ENCODE assay signal across 23 mouse cellular contexts in the genomic region with DNA sequence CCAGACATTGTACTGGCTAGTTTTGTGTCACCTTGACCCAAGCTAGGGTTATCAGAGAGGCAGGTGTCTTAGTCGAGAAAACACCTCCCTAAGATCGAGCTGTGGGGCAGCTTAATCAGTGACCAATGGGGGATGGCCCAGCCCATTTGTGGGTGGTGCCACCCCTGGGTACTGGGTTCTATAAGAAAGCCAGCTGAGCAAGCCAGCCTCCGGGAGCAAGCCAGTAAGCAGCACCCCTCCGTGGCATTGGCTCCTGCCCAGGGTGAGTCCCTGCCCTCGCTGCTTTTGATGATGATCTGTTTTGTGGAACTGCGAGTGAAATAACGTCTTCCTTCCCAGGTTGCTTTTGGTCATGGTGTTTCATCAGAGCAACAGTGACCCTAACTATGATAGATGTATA. TPM values are rescaled to one million over a fixed set of nuclear protein-coding genes. Genes with fewer than 3 reads are reported as not detected.
DNase-seq lines count a peak whose midpoint lies in the region; ATAC-seq and TF ChIP-seq lines count a peak whose summit lies in the region.
"Had no signal": no experiment of that assay in that cellular context is flagged by ENCODE, and none has a peak within 500 bp of the region (broad histone marks: within the 10 kb centered on the region; RNA-seq: fewer than 3 reads in every experiment).

No protein-coding gene starts in this region.

- H3K36me3 ChIP-seq in heart, embryonic 10.5 days = no peaks in the 10 kb centered on the region
- H3K36me3 ChIP-seq in liver, adult 2 months (ENCODE audit: control insufficient read depth, insufficient read depth, low read length) = no peaks in the 10 kb centered on the region
- H3K36me3 ChIP-seq in liver, embryonic 11.5 days (ENCODE audit: control insufficient read depth, insufficient read depth, low read length) = peaks cover 4% of the 10 kb centered on the region; the same call in 1 of the 2 replicates
- no peaks in the 10 kb centered on the region for H3K36me3 ChIP-seq in forebrain, embryonic 16.5 days (ENCODE audit: control insufficient read depth, insufficient read depth)
- H3K36me3 ChIP-seq: G1E had no signal

- H3K9me3 ChIP-seq in heart, embryonic 10.5 days = no peaks in the 10 kb centered on the region
- no peaks in the 10 kb centered on the region for H3K9me3 ChIP-seq in liver, embryonic 11.5 days (ENCODE audit: control insufficient read depth, low read length)
- no peaks in the 10 kb centered on the region for H3K9me3 ChIP-seq in forebrain, embryonic 16.5 days (ENCODE audit: control insufficient read depth, low read length)
- H3K9me3 ChIP-seq: G1E had no signal

- no peak for ATAC-seq in liver, embryonic 11.5 days (replicated peaks; ENCODE audit: low FRiP score)
- ATAC-seq in forebrain, embryonic 16.5 days = no peak
- ATAC-seq: activated CD4-positive, CD25-positive, alpha-beta regulatory T cell, adult 4 months; CD4-positive, CD25-positive, alpha-beta regulatory T cell, adult 4 months; Patski had no signal

- H3K27me3 ChIP-seq in heart, embryonic 10.5 days (ENCODE audit: insufficient read depth, poor library complexity, severe bottlenecking) = no peaks in the 10 kb centered on the region
- H3K27me3 ChIP-seq in liver, adult 2 months (ENCODE audit: control insufficient read depth, insufficient read depth, low read length) = no peaks in the 10 kb centered on the region
- H3K27me3 ChIP-seq in liver, embryonic 11.5 days (replicated peaks; ENCODE audit: control insufficient read depth, insufficient read depth, low read length) = no peaks in the 10 kb centered on the region; the same call in 1 of the 2 replicates
- H3K27me3 ChIP-seq in forebrain, embryonic 16.5 days (replicated peaks; ENCODE audit: control insufficient read depth, insufficient read depth, low read length) = no peaks in the 10 kb centered on the region
- H3K27me3 ChIP-seq: Patski had no signal

- no peak for TF ChIP-seq CTCF in liver, adult 2 months (IDR thresholded peaks at IDR 0.05; ENCODE audit: low read depth, low read length)

- no peak overlapping the region for H3K4me2 ChIP-seq in liver, embryonic 11.5 days
- no peak overlapping the region for H3K4me2 ChIP-seq in forebrain, embryonic 16.5 days (ENCODE audit: low read length)

- no peak overlapping the region for H3K9ac ChIP-seq in liver, adult 2 months (ENCODE audit: low read depth, low read length)
- H3K9ac ChIP-seq in liver, embryonic 11.5 days (ENCODE audit: low read depth, low read length) = no peak overlapping the region
- H3K9ac ChIP-seq in forebrain, embryonic 16.5 days (replicated peaks; ENCODE audit: low read depth, low read length) = no peak overlapping the region

- no peak overlapping the region for H3K27ac ChIP-seq in heart, embryonic 10.5 days
- H3K27ac ChIP-seq in liver, adult 2 months (replicated peaks; ENCODE audit: insufficient read depth, low read depth, low read length) = peak overlapping the region; percentile 70
- no peak overlapping the region for H3K27ac ChIP-seq in liver, embryonic 11.5 days (ENCODE audit: low read depth, low read length)
- no peak overlapping the region for H3K27ac ChIP-seq in forebrain, embryonic 16.5 days (ENCODE audit: low read length)

- WGBS in heart, embryonic 10.5 days = 75% methylated on average over 7 of the region's 7 CpGs
- WGBS in liver, adult 2 months = 13% methylated on average over 7 of the region's 7 CpGs
- WGBS in liver, embryonic 11.5 days = 67% methylated on average over 7 of the region's 7 CpGs
- 85% methylated on average over 7 of the region's 7 CpGs for WGBS in forebrain, embryonic 16.5 days

- peaks cover 32% of the 10 kb centered on the region for H3K4me1 ChIP-seq in heart, embryonic 10.5 days
- H3K4me1 ChIP-seq in liver, adult 2 months (ENCODE audit: control insufficient read depth, insufficient read depth, low read length) = peaks cover 50% of the 10 kb centered on the region
- H3K4me1 ChIP-seq in liver, embryonic 11.5 days (replicated peaks; ENCODE audit: control insufficient read depth, insufficient read depth, low read length) = peaks cover 12% of the 10 kb centered on the region; the same call in 1 of the 2 replicates
- peaks cover 12% of the 10 kb centered on the region for H3K4me1 ChIP-seq in forebrain, embryonic 16.5 days (replicated peaks; ENCODE audit: control insufficient read depth, insufficient read depth, low read length)

- peak; percentile 89 for DNase-seq in heart, adult 11 months
- DNase-seq in heart, adult 9 months (ENCODE audit: low spot score in 2 of 2) = no peak
- DNase-seq in heart, embryonic 10.5 days (ENCODE audit: low spot score) = peak; percentile 71
- DNase-seq in heart, postnatal 4 days = no peak
- DNase-seq in liver, adult 2 months (ENCODE audit: extremely low read depth, low read depth, low spot score) = peak; percentile 83
- DNase-seq in liver, embryonic 11.5 days (ENCODE audit: low spot score) = no peak
- DNase-seq in ZHBTc4 (ENCODE audit: low read depth, low spot score) = peak; percentile 32
- DNase-seq: adrenal gland, adult 2 months; adrenal gland, adult 8-10 months; adrenal gland, postnatal 10 days; adrenal gland, postnatal 14 days; adrenal gland, postnatal 25 days; adrenal gland, postnatal 36 days; B cell, adult 2 months; cerebellum, adult 11 months; cerebellum, adult 11-12 months; cerebellum, adult 18-20 months had no signal

- H3K4me3 ChIP-seq in heart, embryonic 10.5 days = no peak overlapping the region
- peak overlapping the region; percentile 34; the same call in 1 of the 2 replicates for H3K4me3 ChIP-seq in liver, adult 2 months (ENCODE audit: insufficient read depth, low read depth, low read length)
- H3K4me3 ChIP-seq in liver, embryonic 11.5 days (ENCODE audit: low read depth, low read length) = no peak overlapping the region
- no peak overlapping the region for H3K4me3 ChIP-seq in forebrain, embryonic 16.5 days (replicated peaks; ENCODE audit: low read length)

- H3K79me2 ChIP-seq in liver, adult 2 months (ENCODE audit: control insufficient read depth, insufficient read depth, low read length) = peaks cover 40% of the 10 kb centered on the region; the same call in 1 of the 2 replicates

- peak; percentile 91 for TF ChIP-seq POLR2A in liver, adult 2 months (IDR thresholded peaks at IDR 0.05; ENCODE audit: extremely low read depth, insufficient read depth, low read length)

RNA-seq across cellular contexts. Expression of a gene that starts 49.9 kb away (rescaled TPM):
- polyA plus RNA-seq in heart, embryonic 10.5 days (2016; fragmentation: Nextera tagmentation; extraction: Ambion mirVana) = 14.6 and 20.5 TPM in 2 replicates
- 10 to 100 TPM; 41.2 to 42.6 TPM for total RNA-seq in heart, postnatal 4 days (2021)
- total RNA-seq in liver, adult 2 months (2014; rRNA removed) = 386 and 431 TPM in 2 replicates
- 134 and 159 TPM in 2 replicates for polyA plus RNA-seq in liver, adult 2 months (2012; rRNA removed)
- polyA plus RNA-seq in liver, embryonic 11.5 days (2014; fragmentation: Nextera tagmentation; extraction: Ambion mirVana) = 28.7 and 31.0 TPM in 2 replicates
- polyA plus RNA-seq in forebrain, embryonic 16.5 days (2015; fragmentation: Nextera tagmentation; extraction: Ambion mirVana) = 7.4 and 9.2 TPM in 2 replicates
- total RNA-seq: MEL had no signal
- polyA plus RNA-seq: G1E had no signal

Comparison
In these comparisons a context has a peak if more than half of its experiments do, and no peak if none do; other contexts are left out.
1. DNase-seq: peak in heart, adult 11 months (single experiment), heart, embryonic 10.5 days (single experiment), liver, adult 2 months (single experiment) and ZHBTc4 (single experiment); none in heart, adult 9 months (0 of 2), heart, postnatal 4 days (single experiment) and liver, embryonic 11.5 days (single experiment).